Mouse (Mus musculus): ENCODE data around the gene Gm20547. TPM values are rescaled to one million over a fixed set of nuclear protein-coding genes. Genes with fewer than 3 reads are reported as not detected.

Gene Gm20547
- polyA plus RNA-seq, 1 experiment from 2014 or later: not detected

DNA sequence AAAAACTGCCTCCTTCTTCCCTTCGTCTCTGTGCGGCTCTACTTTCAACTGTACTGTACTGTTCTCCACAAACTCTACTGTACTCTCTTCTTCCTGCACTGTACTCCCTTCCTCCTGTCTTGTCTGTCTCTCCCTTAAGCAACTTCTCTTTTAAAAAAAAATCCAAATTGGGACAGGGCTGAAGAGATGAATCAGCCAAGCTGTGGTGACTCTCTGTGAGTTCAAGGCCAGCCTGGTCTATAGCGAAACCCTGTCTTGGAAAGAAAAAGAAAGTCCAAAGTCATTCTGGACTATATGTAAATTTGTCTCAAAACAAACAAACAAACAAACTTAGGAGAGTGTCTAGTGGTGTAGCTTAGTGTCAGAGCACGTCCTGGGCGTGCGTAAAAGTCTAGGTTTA lies 7.5 kb downstream of the Gm20547 start:
- H3K9ac ChIP-seq (ENCODE audit: low read depth, low read length): no peak overlapping the region
- H3K4me1 ChIP-seq (ENCODE audit: control insufficient read depth, insufficient read depth, low read length): no peaks in the 10 kb centered on the region
- no peaks in the 10 kb centered on the region for H3K36me3 ChIP-seq (ENCODE audit: control insufficient read depth, insufficient read depth, low read length)
- no peaks in the 10 kb centered on the region for H3K27me3 ChIP-seq (ENCODE audit: control insufficient read depth, insufficient read depth, low read length)
- no peak for ATAC-seq (ENCODE audit: low FRiP score, low TSS enrichment)
- H3K27ac ChIP-seq (ENCODE audit: low read depth, low read length): no peak overlapping the region
- no peaks in the 10 kb centered on the region for H3K9me3 ChIP-seq (ENCODE audit: control insufficient read depth, low read length)
- WGBS: 88% methylated on average over 6 of the region's 6 CpGs
- H3K4me2 ChIP-seq (replicated peaks; ENCODE audit: low read depth, low read length): no peak overlapping the region
- H3K4me3 ChIP-seq (ENCODE audit: low read length): no peak overlapping the region

DNA sequence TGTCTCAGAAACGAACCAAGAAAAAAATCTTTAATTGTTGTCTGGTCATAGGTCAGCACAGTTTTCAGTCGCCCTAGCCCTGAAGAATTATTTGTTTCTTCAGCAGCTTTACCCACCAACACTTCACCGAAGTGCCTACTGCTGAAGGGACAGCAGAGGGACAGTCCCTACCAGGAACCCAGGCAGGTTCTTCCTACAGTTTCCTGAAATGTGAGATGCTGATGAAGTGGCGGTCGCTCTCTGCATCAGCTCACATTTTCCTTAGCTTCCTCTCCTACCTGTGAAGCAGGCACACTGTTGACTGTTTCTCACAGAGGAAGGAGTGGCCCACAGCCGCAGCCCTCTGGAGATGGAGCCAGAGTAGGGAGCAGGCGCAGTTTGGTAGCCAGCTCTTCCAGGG lies 15.9 kb downstream of the Gm20547 start:
- no peaks in the 10 kb centered on the region for H3K4me1 ChIP-seq (ENCODE audit: control insufficient read depth, insufficient read depth, low read length)
- 53% methylated on average over 7 of the region's 7 CpGs for WGBS
- H3K9ac ChIP-seq (ENCODE audit: low read depth, low read length): no peak overlapping the region
- H3K36me3 ChIP-seq (ENCODE audit: control insufficient read depth, insufficient read depth, low read length): no peaks in the 10 kb centered on the region
- H3K4me2 ChIP-seq (replicated peaks; ENCODE audit: low read depth, low read length): no peak overlapping the region
- no peaks in the 10 kb centered on the region for H3K9me3 ChIP-seq (ENCODE audit: control insufficient read depth, low read length)
- ATAC-seq (ENCODE audit: low FRiP score, low TSS enrichment): no peak
- H3K27ac ChIP-seq (ENCODE audit: low read depth, low read length): no peak overlapping the region
- H3K27me3 ChIP-seq (ENCODE audit: control insufficient read depth, insufficient read depth, low read length): no peaks in the 10 kb centered on the region
- no peak overlapping the region for H3K4me3 ChIP-seq (ENCODE audit: low read length)

DNA sequence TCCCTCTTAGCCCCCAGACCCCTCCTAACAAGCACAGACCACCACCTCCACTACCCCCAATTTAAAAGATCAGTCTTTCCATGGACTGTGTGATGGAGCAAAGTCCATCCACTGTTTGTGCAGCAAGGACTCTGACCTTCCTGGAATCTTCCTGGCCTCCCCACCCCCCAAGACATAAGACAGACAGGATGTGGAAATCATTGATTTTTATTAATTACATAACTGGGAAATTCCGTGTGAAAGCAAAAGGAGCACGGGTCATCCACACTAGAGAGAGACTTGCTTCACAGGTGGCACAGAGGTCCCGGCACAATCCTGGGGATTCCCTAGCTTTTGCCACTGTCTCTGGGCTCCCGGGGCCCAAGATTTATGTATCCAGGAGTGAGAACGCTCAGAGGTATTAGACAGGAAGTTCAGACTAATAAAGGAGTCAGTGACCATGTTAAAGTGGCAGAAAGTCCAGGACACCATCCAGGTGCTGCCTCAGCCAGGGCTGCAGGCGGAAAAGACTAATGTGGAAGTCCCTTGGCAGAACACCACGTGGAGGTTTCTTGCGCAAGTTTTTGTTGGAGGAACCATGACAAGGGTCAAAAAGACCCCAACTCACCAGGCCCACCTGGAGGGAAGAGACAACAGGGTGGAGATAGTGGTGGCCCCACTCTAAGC lies 19.3 kb downstream of the Gm20547 start, which contains the start of gene Cfb:
Gene Cfb (minus strand): TSS at position 103 of the 666 bp plus-strand sequence.
- H3K9ac ChIP-seq (ENCODE audit: low read depth, low read length): no peak within 1 kb of the TSS

DNA sequence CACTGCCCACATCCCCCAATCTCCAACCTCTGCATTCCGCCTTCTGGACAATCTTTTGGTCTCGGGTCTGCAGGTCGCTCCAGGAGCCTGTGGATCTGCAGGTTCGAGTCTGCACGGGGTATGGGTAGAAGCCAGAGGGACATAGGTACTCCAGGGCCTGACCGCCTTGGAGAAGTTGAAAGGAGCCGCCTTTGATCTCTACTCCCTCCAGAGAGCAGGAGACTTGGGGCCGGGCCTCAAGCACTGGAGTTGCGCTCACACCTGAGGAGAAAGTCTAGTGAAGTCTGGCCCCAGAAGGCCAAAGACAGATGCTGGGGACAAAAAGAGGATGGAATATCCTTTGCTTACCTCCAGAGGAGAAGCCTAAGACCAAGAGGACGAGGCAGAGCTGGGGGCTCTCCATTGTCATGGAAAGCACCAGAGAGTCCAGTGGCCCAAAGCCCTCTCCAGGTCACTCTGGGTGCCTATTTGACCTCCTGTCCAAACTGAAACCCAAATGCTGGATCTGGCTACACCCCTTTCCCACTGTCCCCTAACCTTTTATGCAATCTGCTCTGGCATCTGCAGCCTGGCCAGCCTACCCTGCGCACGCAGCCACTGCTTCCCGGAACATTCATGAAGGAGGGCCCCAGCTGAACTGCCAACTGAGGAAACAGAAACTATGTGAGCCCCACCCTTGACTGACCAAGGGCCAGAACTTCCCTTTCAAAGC lies 20.0 kb downstream of the Gm20547 start:
- Histone ChIP-seq H3K4me1 (ENCODE audit: control insufficient read depth, insufficient read depth, low read length) (no peaks in the 10 kb centered on the region), H3K27me3 (ENCODE audit: control insufficient read depth, insufficient read depth, low read length) (no peaks in the 10 kb centered on the region), H3K4me3 (ENCODE audit: low read length) (no peak overlapping the region), H3K9me3 (ENCODE audit: control insufficient read depth, low read length) (no peaks in the 10 kb centered on the region), H3K9ac (ENCODE audit: low read depth, low read length) (no peak overlapping the region), H3K36me3 (ENCODE audit: control insufficient read depth, insufficient read depth, low read length) (peaks cover 4% of the 10 kb centered on the region; the same call in 1 of the 2 replicates), H3K4me2 (replicated peaks; ENCODE audit: low read depth, low read length) (no peak overlapping the region), H3K27ac (ENCODE audit: low read depth, low read length) (no peak overlapping the region)
- ATAC-seq (ENCODE audit: low FRiP score, low TSS enrichment): no peak
- 61% methylated on average over 13 of the region's 13 CpGs for WGBS

More for the DNA sequence above, 19.3 kb downstream of the Gm20547 start, which contains the start of gene Cfb:
- no peaks in the 10 kb centered on the region; the same call in 1 of the 2 replicates for H3K36me3 ChIP-seq (ENCODE audit: control insufficient read depth, insufficient read depth, low read length)
- no peak within 1 kb of the TSS for H3K4me2 ChIP-seq (replicated peaks; ENCODE audit: low read depth, low read length)
- ATAC-seq (ENCODE audit: low FRiP score, low TSS enrichment): no peak
- no peaks in the 10 kb centered on the region for H3K9me3 ChIP-seq (ENCODE audit: control insufficient read depth, low read length)
- 36% methylated on average over 8 of the region's 8 CpGs for WGBS
- H3K4me1 ChIP-seq (ENCODE audit: control insufficient read depth, insufficient read depth, low read length): no peaks in the 10 kb centered on the region
- no peak within 1 kb of the TSS for H3K27ac ChIP-seq (ENCODE audit: low read depth, low read length)
- no peak within 1 kb of the TSS for H3K4me3 ChIP-seq (ENCODE audit: low read length)
- H3K27me3 ChIP-seq (ENCODE audit: control insufficient read depth, insufficient read depth, low read length): no peaks in the 10 kb centered on the region

DNA sequence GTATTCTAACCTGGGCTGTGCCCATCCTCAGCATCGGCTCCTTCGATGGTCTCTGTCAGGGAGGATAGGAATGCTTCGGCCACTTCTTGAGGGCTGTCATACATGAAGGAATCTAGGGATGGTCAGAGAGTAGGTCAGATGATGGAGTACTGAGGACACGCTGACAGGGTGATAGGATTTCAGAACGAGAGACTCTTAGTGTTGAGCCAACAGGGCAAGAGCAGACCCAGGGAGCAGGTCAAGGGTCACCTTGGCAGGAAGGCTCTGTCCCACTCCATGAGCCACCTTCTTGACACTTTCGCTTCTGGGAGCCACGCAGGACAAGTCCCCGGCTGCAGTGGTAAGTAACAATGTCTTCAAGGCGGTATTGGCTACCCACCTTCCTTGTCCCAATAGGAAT lies 21.3 kb downstream of the Gm20547 start:
- Histone ChIP-seq H3K9me3 (ENCODE audit: control insufficient read depth, low read length) (no peaks in the 10 kb centered on the region), H3K36me3 (ENCODE audit: control insufficient read depth, insufficient read depth, low read length) (peaks cover 13% of the 10 kb centered on the region; the same call in 1 of the 2 replicates), H3K27ac (ENCODE audit: low read depth, low read length) (no peak overlapping the region), H3K4me1 (ENCODE audit: control insufficient read depth, insufficient read depth, low read length) (no peaks in the 10 kb centered on the region), H3K4me3 (ENCODE audit: low read length) (no peak overlapping the region), H3K4me2 (replicated peaks; ENCODE audit: low read depth, low read length) (no peak overlapping the region), H3K27me3 (ENCODE audit: control insufficient read depth, insufficient read depth, low read length) (no peaks in the 10 kb centered on the region), H3K9ac (ENCODE audit: low read depth, low read length) (no peak overlapping the region)
- WGBS: 79% methylated on average over 9 of the region's 9 CpGs
- ATAC-seq (ENCODE audit: low FRiP score, low TSS enrichment): no peak

DNA sequence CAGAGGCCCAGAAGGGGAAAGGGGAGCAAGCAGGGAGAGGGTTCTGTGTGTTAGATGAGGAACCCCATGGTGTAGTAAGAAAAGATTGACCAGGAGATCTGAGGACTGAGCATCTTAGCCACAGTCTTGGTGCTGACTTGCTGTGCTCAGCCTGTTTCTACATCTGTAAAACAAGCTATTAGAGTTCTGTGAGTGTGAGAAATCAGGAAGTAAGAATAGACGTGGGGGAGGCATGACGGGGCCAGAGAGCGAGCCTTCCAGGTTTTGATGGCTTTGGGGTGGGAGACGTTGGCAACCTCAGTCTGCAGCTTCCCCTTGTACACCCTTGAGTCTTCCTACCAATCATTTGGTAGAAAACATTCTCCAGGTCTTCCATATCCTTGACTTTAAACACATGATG lies 23.2 kb downstream of the Gm20547 start:
- Histone ChIP-seq H3K27ac (ENCODE audit: low read depth, low read length) (no peak overlapping the region), H3K36me3 (ENCODE audit: control insufficient read depth, insufficient read depth, low read length) (peaks cover 25% of the 10 kb centered on the region), H3K27me3 (ENCODE audit: control insufficient read depth, insufficient read depth, low read length) (no peaks in the 10 kb centered on the region), H3K4me2 (replicated peaks; ENCODE audit: low read depth, low read length) (no peak overlapping the region), H3K9ac (ENCODE audit: low read depth, low read length) (no peak overlapping the region), H3K4me1 (ENCODE audit: control insufficient read depth, insufficient read depth, low read length) (no peaks in the 10 kb centered on the region), H3K9me3 (ENCODE audit: control insufficient read depth, low read length) (no peaks in the 10 kb centered on the region), H3K4me3 (ENCODE audit: low read length) (no peak overlapping the region)
- no peak for ATAC-seq (ENCODE audit: low FRiP score, low TSS enrichment)
- 71% methylated on average over 4 of the region's 4 CpGs for whole genome bisulfite sequencing

DNA sequence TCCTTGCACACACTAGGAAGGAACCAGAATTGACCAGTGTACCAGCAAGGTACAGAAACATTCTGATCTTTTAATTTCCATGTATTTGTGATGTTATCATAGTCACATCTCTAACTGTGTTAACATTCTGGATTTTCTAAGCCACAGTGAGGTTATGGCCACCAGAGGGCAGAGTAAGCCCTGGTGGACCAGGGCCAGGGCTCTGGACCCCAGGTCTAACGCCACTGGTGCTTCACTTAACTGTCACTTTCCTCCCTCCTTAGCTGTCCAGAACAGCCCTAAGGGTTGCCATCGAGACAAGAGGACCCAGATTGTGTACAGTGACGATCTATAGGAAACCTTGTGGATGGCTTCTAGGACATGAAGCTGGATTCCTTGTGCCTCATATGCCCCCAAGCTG lies 26.0 kb downstream of the Gm20547 start:
- Histone ChIP-seq H3K9me3 (ENCODE audit: control insufficient read depth, low read length) (no peaks in the 10 kb centered on the region), H3K36me3 (ENCODE audit: control insufficient read depth, insufficient read depth, low read length) (peaks cover 41% of the 10 kb centered on the region), H3K4me2 (replicated peaks; ENCODE audit: low read depth, low read length) (no peak overlapping the region), H3K27me3 (ENCODE audit: control insufficient read depth, insufficient read depth, low read length) (no peaks in the 10 kb centered on the region), H3K27ac (ENCODE audit: low read depth, low read length) (no peak overlapping the region), H3K4me1 (ENCODE audit: control insufficient read depth, insufficient read depth, low read length) (peaks cover 7% of the 10 kb centered on the region), H3K9ac (ENCODE audit: low read depth, low read length) (no peak overlapping the region), H3K4me3 (ENCODE audit: low read length) (no peak overlapping the region)
- no peak for ATAC-seq (ENCODE audit: low FRiP score, low TSS enrichment)
- 45% methylated on average over 3 of the region's 3 CpGs for WGBS

DNA sequence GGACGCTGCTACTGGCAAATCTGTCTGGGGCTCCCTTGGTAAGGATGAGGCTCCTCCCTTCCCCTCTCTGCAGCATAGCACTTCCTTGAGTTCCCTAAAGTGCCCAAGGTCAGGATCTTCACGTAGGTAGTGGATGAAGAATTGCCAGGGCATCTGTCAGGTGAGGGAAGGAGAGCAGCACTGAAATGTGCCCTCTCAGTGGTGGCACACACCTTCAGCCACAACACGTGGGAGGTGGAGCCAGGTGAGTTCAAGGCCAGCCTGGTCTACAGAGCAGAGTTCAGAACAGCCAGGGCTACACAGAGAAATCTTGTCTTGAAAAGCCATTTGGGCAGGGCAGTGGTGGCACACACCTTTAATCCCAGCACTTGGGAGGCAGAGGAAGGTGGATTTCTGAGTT lies 27.1 kb downstream of the Gm20547 start:
- no peak overlapping the region for H3K9ac ChIP-seq (ENCODE audit: low read depth, low read length)
- H3K27me3 ChIP-seq (ENCODE audit: control insufficient read depth, insufficient read depth, low read length): no peaks in the 10 kb centered on the region
- no peak overlapping the region for H3K4me2 ChIP-seq (replicated peaks; ENCODE audit: low read depth, low read length)
- no peak for ATAC-seq (ENCODE audit: low FRiP score, low TSS enrichment)
- no peaks in the 10 kb centered on the region for H3K9me3 ChIP-seq (ENCODE audit: control insufficient read depth, low read length)
- peaks cover 41% of the 10 kb centered on the region for H3K36me3 ChIP-seq (ENCODE audit: control insufficient read depth, insufficient read depth, low read length)
- 83% methylated on average over 3 of the region's 3 CpGs for WGBS
- H3K4me3 ChIP-seq (ENCODE audit: low read length): no peak overlapping the region
- peaks cover 8% of the 10 kb centered on the region for H3K4me1 ChIP-seq (ENCODE audit: control insufficient read depth, insufficient read depth, low read length)
- no peak overlapping the region for H3K27ac ChIP-seq (ENCODE audit: low read depth, low read length)

DNA sequence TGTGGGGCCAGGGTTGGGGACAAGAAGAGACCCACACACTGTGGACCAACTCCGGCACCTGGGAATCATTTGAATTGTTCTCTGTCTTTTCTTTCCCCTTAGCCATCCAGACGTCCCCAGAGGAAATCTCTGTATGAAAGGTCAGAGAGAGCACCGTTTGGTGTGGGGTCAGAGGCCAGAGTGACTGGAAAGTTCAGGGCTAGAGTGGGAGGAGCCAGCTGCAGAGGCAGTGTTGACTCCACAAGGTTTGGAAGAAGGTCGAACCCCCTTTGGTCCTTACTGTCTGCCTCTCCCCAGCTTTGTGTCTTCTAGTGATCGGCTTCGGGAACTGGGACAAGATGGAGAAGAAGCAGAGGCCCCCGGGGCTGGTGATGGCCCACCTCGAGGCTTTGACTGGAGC lies 28.3 kb downstream of the Gm20547 start:
- Histone ChIP-seq H3K4me1 (ENCODE audit: control insufficient read depth, insufficient read depth, low read length) (peaks cover 13% of the 10 kb centered on the region), H3K9ac (ENCODE audit: low read depth, low read length) (no peak overlapping the region), H3K36me3 (ENCODE audit: control insufficient read depth, insufficient read depth, low read length) (peaks cover 41% of the 10 kb centered on the region), H3K4me2 (replicated peaks; ENCODE audit: low read depth, low read length) (no peak overlapping the region), H3K27me3 (ENCODE audit: control insufficient read depth, insufficient read depth, low read length) (no peaks in the 10 kb centered on the region), H3K27ac (ENCODE audit: low read depth, low read length) (no peak overlapping the region), H3K4me3 (ENCODE audit: low read length) (no peak overlapping the region), H3K9me3 (ENCODE audit: control insufficient read depth, low read length) (no peaks in the 10 kb centered on the region)
- no peak for ATAC-seq (ENCODE audit: low FRiP score, low TSS enrichment)
- 79% methylated on average over 8 of the region's 8 CpGs for WGBS
